Mouse (Mus musculus): ENCODE data around the gene Smoc1. TPM values are rescaled to one million over a fixed set of nuclear protein-coding genes. Genes with fewer than 3 reads are reported as not detected.

The Smoc1 gene
- polyA plus RNA-seq, 1 experiment, result 4.4 TPM

DNA sequence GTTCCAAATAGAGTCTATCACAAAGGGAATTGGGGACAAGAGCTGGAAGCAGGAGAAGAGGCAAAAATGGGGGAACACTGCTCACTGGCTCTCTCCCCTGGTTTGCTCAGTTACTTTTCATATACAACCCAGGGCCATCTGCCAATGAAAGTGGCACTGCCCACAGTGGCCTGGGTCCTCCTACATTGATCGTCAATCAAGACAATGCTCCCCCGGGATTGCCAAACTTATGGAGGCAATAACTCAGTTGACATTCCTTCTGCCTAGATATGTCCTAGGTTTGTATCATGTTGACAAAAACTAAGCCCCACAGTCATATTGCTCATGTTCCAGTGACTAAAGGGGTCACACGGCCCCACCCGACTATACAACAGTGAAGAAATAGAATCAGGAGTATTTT, 162.4 kb downstream of the Smoc1 start:
- Histone ChIP-seq H3K27ac (ENCODE audit: insufficient read depth, low read depth, low read length) (peak overlapping the region; percentile 29; the same call in 1 of the 2 replicates), H3K4me3 (ENCODE audit: low read depth, low read length) (no peak overlapping the region), H3K4me1 (ENCODE audit: control insufficient read depth, insufficient read depth, insufficient read length, low read length) (no peaks in the 10 kb centered on the region), H3K27me3 (ENCODE audit: control insufficient read depth, insufficient read depth, low read length) (no peaks in the 10 kb centered on the region), H3K36me3 (ENCODE audit: control insufficient read depth, insufficient read depth, low read length) (no peaks in the 10 kb centered on the region)
- TF ChIP-seq CTCF (IDR thresholded peaks at IDR 0.05; ENCODE audit: extremely low read depth, insufficient read length, insufficient replicate concordance, low read depth, low read length), result no peak
- TF ChIP-seq POLR2A (IDR thresholded peaks at IDR 0.05; ENCODE audit: low read depth, low read length), result no peak
- 84% methylated on average over 4 of the region's 4 CpGs for WGBS

DNA sequence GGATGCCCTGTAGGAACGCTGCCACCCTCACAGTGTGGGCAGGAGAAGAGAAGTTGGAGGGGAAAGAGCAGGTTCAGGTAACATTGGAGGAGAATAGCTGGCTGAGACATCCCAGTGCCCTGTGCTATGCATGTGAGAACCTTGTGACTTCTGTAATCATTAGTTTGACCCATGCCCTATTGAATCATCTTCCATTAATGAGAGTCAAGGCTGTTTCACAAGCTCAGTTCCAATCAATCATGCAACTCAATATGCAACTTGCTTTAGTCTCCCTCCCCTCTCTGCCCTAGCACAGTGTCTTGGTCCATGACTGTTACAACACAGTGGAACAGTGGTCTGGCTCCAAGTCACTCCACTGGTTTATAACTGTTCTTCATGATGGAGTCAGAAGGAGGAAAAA, 163.0 kb downstream of the Smoc1 start:
- 88% methylated on average over 1 of the region's 1 CpGs for WGBS
- no peaks in the 10 kb centered on the region for H3K4me1 ChIP-seq (ENCODE audit: control insufficient read depth, insufficient read depth, insufficient read length, low read length)

DNA sequence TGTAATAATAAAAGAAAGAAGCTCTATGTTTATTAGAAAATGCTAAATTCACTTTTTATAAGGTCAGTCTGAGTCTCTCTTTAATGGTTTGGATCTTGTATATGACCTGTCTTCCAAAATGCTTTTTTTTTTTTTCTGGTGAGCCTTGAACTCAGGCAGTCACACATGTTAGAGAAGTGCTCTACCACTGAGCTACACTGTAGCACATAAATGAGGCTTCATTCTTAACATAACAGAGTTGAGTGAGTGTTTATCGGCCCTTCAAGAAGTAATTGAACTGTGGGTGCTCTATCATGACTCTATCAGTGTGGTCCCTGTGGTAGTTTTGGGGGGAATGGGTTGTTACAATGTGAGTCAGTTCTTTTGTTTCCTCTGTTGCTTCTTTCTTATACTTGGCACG, 167.4 kb downstream of the Smoc1 start:
- no peaks in the 10 kb centered on the region for H3K36me3 ChIP-seq (ENCODE audit: control insufficient read depth, insufficient read depth, low read length)
- no peaks in the 10 kb centered on the region for H3K4me1 ChIP-seq (ENCODE audit: control insufficient read depth, insufficient read depth, insufficient read length, low read length)
- no peak overlapping the region for H3K4me3 ChIP-seq (ENCODE audit: low read depth, low read length)
- H3K27me3 ChIP-seq (ENCODE audit: control insufficient read depth, insufficient read depth, low read length), result no peaks in the 10 kb centered on the region
- no peak overlapping the region for H3K27ac ChIP-seq (ENCODE audit: insufficient read depth, low read depth, low read length)
- whole genome bisulfite sequencing, result 74% methylated on average over 2 of the region's 2 CpGs
- TF ChIP-seq POLR2A (IDR thresholded peaks at IDR 0.05; ENCODE audit: low read depth, low read length), result no peak
- TF ChIP-seq CTCF (IDR thresholded peaks at IDR 0.05; ENCODE audit: extremely low read depth, insufficient read length, insufficient replicate concordance, low read depth, low read length), result no peak

More for the DNA sequence above, 163.0 kb downstream of the Smoc1 start:
- no peaks in the 10 kb centered on the region for H3K27me3 ChIP-seq (ENCODE audit: control insufficient read depth, insufficient read depth, low read length)
- H3K27ac ChIP-seq (ENCODE audit: insufficient read depth, low read depth, low read length), result no peak overlapping the region
- TF ChIP-seq POLR2A (IDR thresholded peaks at IDR 0.05; ENCODE audit: low read depth, low read length) (no peak), CTCF (IDR thresholded peaks at IDR 0.05; ENCODE audit: extremely low read depth, insufficient read length, insufficient replicate concordance, low read depth, low read length) (no peak)
- no peaks in the 10 kb centered on the region for H3K36me3 ChIP-seq (ENCODE audit: control insufficient read depth, insufficient read depth, low read length)
- no peak overlapping the region for H3K4me3 ChIP-seq (ENCODE audit: low read depth, low read length)

DNA sequence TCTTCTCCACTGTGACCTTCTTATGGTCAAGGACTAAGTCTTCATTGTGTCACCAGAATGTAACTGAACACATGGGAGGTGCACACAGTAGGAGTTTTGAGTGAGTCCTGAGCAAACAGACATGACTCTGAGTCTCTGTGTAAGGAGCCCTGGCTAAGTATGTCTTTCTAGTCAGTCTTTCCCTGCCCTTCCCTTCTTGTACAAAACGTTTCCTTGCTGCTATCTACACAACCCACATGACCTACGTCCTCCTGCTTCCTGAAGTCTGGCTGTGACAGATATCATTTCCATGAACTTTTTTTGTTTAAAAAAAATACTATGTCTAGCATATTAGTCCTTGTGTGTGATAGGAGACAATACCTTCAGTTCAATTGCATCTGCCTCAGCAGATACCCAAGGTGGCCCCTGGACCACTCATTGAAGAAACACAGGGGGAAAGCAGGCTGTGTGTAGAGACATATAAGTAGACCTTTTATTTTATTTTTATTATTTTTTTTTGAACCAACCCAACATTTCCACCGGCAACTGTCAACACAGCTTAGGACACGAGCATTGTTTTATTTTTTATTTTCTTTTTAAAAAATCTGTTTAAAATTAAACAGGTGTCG, 171.0 kb downstream of the Smoc1 start:
- 56% methylated on average over 5 of the region's 5 CpGs for WGBS
- Histone ChIP-seq H3K4me3 (ENCODE audit: low read depth, low read length) (no peak overlapping the region), H3K27ac (ENCODE audit: insufficient read depth, low read depth, low read length) (no peak overlapping the region), H3K27me3 (ENCODE audit: control insufficient read depth, insufficient read depth, low read length) (no peaks in the 10 kb centered on the region), H3K36me3 (ENCODE audit: control insufficient read depth, insufficient read depth, low read length) (no peaks in the 10 kb centered on the region), H3K4me1 (ENCODE audit: control insufficient read depth, insufficient read depth, insufficient read length, low read length) (no peaks in the 10 kb centered on the region)
- no peak for TF ChIP-seq CTCF (IDR thresholded peaks at IDR 0.05; ENCODE audit: extremely low read depth, insufficient read length, insufficient replicate concordance, low read depth, low read length)
- no peak for TF ChIP-seq POLR2A (IDR thresholded peaks at IDR 0.05; ENCODE audit: low read depth, low read length)

DNA sequence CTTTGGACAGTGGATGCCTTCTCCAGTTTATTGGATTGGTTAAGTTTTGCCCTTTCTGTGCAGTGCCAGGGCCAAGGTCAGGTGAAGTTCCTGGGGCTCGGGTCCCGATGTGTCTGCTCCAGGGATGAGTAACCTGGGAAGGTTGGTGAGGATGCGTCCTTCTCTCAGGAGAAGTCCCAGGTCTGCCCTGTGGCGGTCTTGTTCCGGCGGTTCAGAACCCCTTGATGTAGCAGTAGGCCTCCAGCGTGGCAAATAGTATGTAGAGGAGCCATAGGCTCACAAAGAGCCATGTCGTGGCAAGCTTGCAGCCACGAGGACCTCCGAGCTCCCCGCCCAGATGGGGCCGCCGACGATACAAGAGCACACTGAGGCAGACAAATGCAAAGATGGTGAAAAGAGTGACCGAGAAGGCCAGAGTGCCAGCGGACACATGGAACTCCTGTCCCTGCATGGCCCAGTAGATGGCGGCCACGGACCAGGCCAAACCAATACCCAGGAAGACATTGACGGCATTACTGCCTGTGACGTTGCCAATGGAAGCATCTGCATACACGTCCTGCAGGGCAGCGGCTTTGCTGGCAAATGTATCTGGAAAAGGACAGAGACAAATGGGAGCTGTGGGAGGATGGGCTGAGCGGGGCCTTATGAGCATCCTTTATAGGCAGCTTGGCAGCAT, 172.8 kb downstream of the Smoc1 start:
- Histone ChIP-seq H3K36me3 (ENCODE audit: control insufficient read depth, insufficient read depth, low read length) (no peaks in the 10 kb centered on the region), H3K27me3 (ENCODE audit: control insufficient read depth, insufficient read depth, low read length) (no peaks in the 10 kb centered on the region), H3K4me1 (ENCODE audit: control insufficient read depth, insufficient read depth, insufficient read length, low read length) (no peaks in the 10 kb centered on the region), H3K27ac (ENCODE audit: insufficient read depth, low read depth, low read length) (no peak overlapping the region), H3K4me3 (ENCODE audit: low read depth, low read length) (no peak overlapping the region)
- TF ChIP-seq POLR2A (IDR thresholded peaks at IDR 0.05; ENCODE audit: low read depth, low read length) (no peak), CTCF (IDR thresholded peaks at IDR 0.05; ENCODE audit: extremely low read depth, insufficient read length, insufficient replicate concordance, low read depth, low read length) (peak; percentile 79)
- WGBS, result 28% methylated on average over 23 of the region's 23 CpGs

DNA sequence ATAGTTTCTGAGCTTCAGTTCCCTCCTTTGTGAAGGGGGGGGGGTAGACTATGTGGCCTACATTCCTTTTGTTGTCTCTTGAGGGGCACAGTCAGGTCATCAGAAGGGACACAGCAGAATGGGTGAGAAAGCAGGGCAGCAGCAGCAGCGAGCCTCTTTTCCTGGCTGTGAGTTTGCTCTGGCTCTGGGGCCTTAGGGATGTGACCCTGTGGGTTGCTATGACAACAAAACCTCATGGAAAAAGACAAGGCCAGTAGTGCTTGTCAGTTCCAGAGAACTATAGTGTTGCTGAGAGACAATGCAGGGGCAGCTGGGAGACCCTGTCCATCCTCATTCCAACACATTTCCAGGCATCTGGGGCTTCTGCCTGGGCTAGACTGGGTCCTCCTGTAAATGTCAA, 176.6 kb downstream of the Smoc1 start:
- Histone ChIP-seq H3K36me3 (ENCODE audit: control insufficient read depth, insufficient read depth, low read length) (no peaks in the 10 kb centered on the region), H3K4me3 (ENCODE audit: low read depth, low read length) (no peak overlapping the region), H3K4me1 (ENCODE audit: control insufficient read depth, insufficient read depth, insufficient read length, low read length) (no peaks in the 10 kb centered on the region), H3K27ac (ENCODE audit: insufficient read depth, low read depth, low read length) (no peak overlapping the region), H3K27me3 (ENCODE audit: control insufficient read depth, insufficient read depth, low read length) (no peaks in the 10 kb centered on the region)
- WGBS, result 26% methylated on average over 1 of the region's 1 CpGs
- TF ChIP-seq CTCF (IDR thresholded peaks at IDR 0.05; ENCODE audit: extremely low read depth, insufficient read length, insufficient replicate concordance, low read depth, low read length) (no peak), POLR2A (IDR thresholded peaks at IDR 0.05; ENCODE audit: low read depth, low read length) (no peak)
